Mouse (Mus musculus) small intestine, adult 2 months (tissue): Measurements from ENCODE around the gene Cyp27b1. TPM values are rescaled to one million over a fixed set of nuclear protein-coding genes. Genes with fewer than 3 reads are reported as not detected.

Experiments used
- H3K27ac ChIP-seq: fragments of 200-500 bp; 2 replicates; pipeline ENCODE4 v1.5.1; 2012; ENCODE audit warnings: low read depth, low read length, control low read depth, inconsistent platforms; ENCODE audit not compliant: insufficient read depth
- H3K27me3 ChIP-seq: fragments of 200-500 bp; 2 replicates; pipeline ENCODE4 v1.6.1; 2012; ENCODE audit warnings: mild to moderate bottlenecking, moderate library complexity, low read length, inconsistent platforms; ENCODE audit not compliant: control insufficient read depth, insufficient read depth
- H3K36me3 ChIP-seq: fragments of 200-500 bp; 2 replicates; pipeline ENCODE4 v1.6.1; 2012; ENCODE audit warnings: mild to moderate bottlenecking, low read length, control low read depth, inconsistent platforms; ENCODE audit not compliant: control insufficient read depth, insufficient read depth
- H3K4me1 ChIP-seq: fragments of 200-500 bp; 2 replicates; pipeline ENCODE4 v1.6.1; 2012; ENCODE audit warnings: low read length, inconsistent platforms, mixed read lengths; ENCODE audit not compliant: control insufficient read depth, insufficient read depth, insufficient read length
- H3K4me3 ChIP-seq: fragments of 200-500 bp; 2 replicates; pipeline ENCODE4 v1.5.1; 2012; ENCODE audit warnings: low read depth, mild to moderate bottlenecking, control low read depth, inconsistent platforms, low read length, moderate library complexity
- CTCF ChIP-seq: fragments of 200-500 bp; IDR thresholded peaks from 2 replicates; pipeline ENCODE4 v1.5.1; 2012; ENCODE audit warnings: low read depth, mild to moderate bottlenecking, control low read depth, inconsistent platforms, low read length, moderate library complexity, mixed read lengths; ENCODE audit not compliant: insufficient replicate concordance, insufficient read length; ENCODE audit errors: extremely low read depth
- POLR2A ChIP-seq: fragments of 200-500 bp; IDR thresholded peaks from 2 replicates; pipeline ENCODE4 v1.6.1; 2012; ENCODE audit warnings: low read depth, mild to moderate bottlenecking, control low read depth, inconsistent platforms, low read length, moderate library complexity
- WGBS: fragments of 180-500 bp; shearing (Covaris S2); methylation state at CpG from one replicate; pipeline ENCODE4 v1.1.7; 2018; 5-methylcytosine and 5-hydroxymethylcytosine counted together
- polyA plus RNA-seq: library from polyadenylated mRNA; depleted of rRNA; stranded (reverse); fragments of >200 nt; gene quantifications from 2 replicates; pipeline ENCODE4 v1.2.3, GENCODE M21; 2012; rRNA removed

Gene Cyp27b1
- polyA plus RNA-seq: 0.22 and 0.29 TPM in 2 replicates

- Histone ChIP-seq H3K27me3 (peaks cover 31% of the 10 kb centered on the region), H3K4me3 (peak within 1 kb of the TSS; percentile 36)
- WGBS: 48% methylated on average over 5 of the region's 5 CpGs
Measured at GRCm38 (mm10) chr10:127047954-127048353, at the start of gene Cyp27b1. Cyp27b1 (plus strand) TSS chr10:127048250.

GRCm38 (mm10) chr10:127000529-127000928, 47.5 kb upstream of the Cyp27b1 start, which contains the start of gene Avil:
Avil (plus strand) TSS chr10:127000709.
- Histone ChIP-seq H3K36me3 (peaks cover 20% of the 10 kb centered on the region), H3K4me1 (peaks cover 3% of the 10 kb centered on the region), H3K27ac (no peak within 1 kb of the TSS), H3K4me3 (no peak within 1 kb of the TSS), H3K27me3 (no peaks in the 10 kb centered on the region)
- WGBS: 53% methylated on average over 5 of the region's 5 CpGs
- no peak for TF ChIP-seq POLR2A
- no peak for TF ChIP-seq CTCF

More at GRCm38 (mm10) chr10:127047954-127048353, at the start of gene Cyp27b1:
- H3K27ac ChIP-seq: no peak within 1 kb of the TSS
- peaks cover 10% of the 10 kb centered on the region for H3K4me1 ChIP-seq
- no peaks in the 10 kb centered on the region for H3K36me3 ChIP-seq
- TF ChIP-seq CTCF (no peak), POLR2A (no peak)

- Histone ChIP-seq H3K27me3 (no peaks in the 10 kb centered on the region), H3K4me1 (peaks cover 3% of the 10 kb centered on the region), H3K27ac (no peak overlapping the region), H3K4me3 (no peak overlapping the region), H3K36me3 (peaks cover 15% of the 10 kb centered on the region)
- 36% methylated on average over 9 of the region's 9 CpGs for WGBS
- TF ChIP-seq POLR2A (no peak), CTCF (no peak)
Measured at GRCm38 (mm10) chr10:127001297-127001696, 46.8 kb upstream of the Cyp27b1 start.

- 69% methylated on average over 1 of the region's 1 CpGs for WGBS
Measured at GRCm38 (mm10) chr10:127002056-127002455, 46.0 kb upstream of the Cyp27b1 start.

GRCm38 (mm10) chr10:127002765-127003164, 45.3 kb upstream of the Cyp27b1 start:
- WGBS: 73% methylated on average over 5 of the region's 5 CpGs
- peaks cover 8% of the 10 kb centered on the region for H3K36me3 ChIP-seq
- H3K4me1 ChIP-seq: peaks cover 3% of the 10 kb centered on the region; the same call in 1 of the 2 replicates
- no peak overlapping the region for H3K27ac ChIP-seq
- H3K4me3 ChIP-seq: no peak overlapping the region
- H3K27me3 ChIP-seq: no peaks in the 10 kb centered on the region
- TF ChIP-seq POLR2A (no peak), CTCF (no peak)

More at GRCm38 (mm10) chr10:127002056-127002455, 46.0 kb upstream of the Cyp27b1 start:
- TF ChIP-seq CTCF: no peak
- TF ChIP-seq POLR2A: no peak
- H3K4me3 ChIP-seq: no peak overlapping the region
- H3K36me3 ChIP-seq: peaks cover 15% of the 10 kb centered on the region
- no peak overlapping the region for H3K27ac ChIP-seq
- peaks cover 3% of the 10 kb centered on the region for H3K4me1 ChIP-seq
- no peaks in the 10 kb centered on the region for H3K27me3 ChIP-seq

- WGBS: 73% methylated on average over 8 of the region's 8 CpGs
- TF ChIP-seq POLR2A (no peak), CTCF (no peak)
- no peak overlapping the region for H3K27ac ChIP-seq
- H3K27me3 ChIP-seq: no peaks in the 10 kb centered on the region
- peaks cover 4% of the 10 kb centered on the region for H3K36me3 ChIP-seq
- H3K4me1 ChIP-seq: peaks cover 3% of the 10 kb centered on the region; the same call in 1 of the 2 replicates
- no peak overlapping the region for H3K4me3 ChIP-seq
Measured at GRCm38 (mm10) chr10:127003334-127003733, 44.7 kb upstream of the Cyp27b1 start.

GRCm38 (mm10) chr10:127003806-127004205, 44.2 kb upstream of the Cyp27b1 start:
- TF ChIP-seq POLR2A (no peak), CTCF (no peak)
- Histone ChIP-seq H3K4me1 (peaks cover 3% of the 10 kb centered on the region; the same call in 1 of the 2 replicates), H3K4me3 (no peak overlapping the region), H3K36me3 (no peaks in the 10 kb centered on the region; the same call in 1 of the 2 replicates), H3K27ac (no peak overlapping the region), H3K27me3 (no peaks in the 10 kb centered on the region)
- WGBS: 83% methylated on average over 7 of the region's 7 CpGs

- H3K27ac ChIP-seq: no peak overlapping the region
- H3K36me3 ChIP-seq: no peaks in the 10 kb centered on the region
- no peak for TF ChIP-seq CTCF
- no peak for TF ChIP-seq POLR2A
- H3K4me3 ChIP-seq: no peak overlapping the region
- 50% methylated on average over 5 of the region's 5 CpGs for WGBS
- H3K27me3 ChIP-seq: no peaks in the 10 kb centered on the region
- no peaks in the 10 kb centered on the region for H3K4me1 ChIP-seq
Measured at GRCm38 (mm10) chr10:127016488-127016887, 31.6 kb upstream of the Cyp27b1 start.
